Mouse (Mus musculus): ENCODE measurements around the gene Nat9.

- TF ChIP-seq CTCF (IDR thresholded peaks at IDR 0.05; ENCODE audit: extremely low read depth, insufficient read length, insufficient replicate concordance, low read depth, low read length) = no peak
- TF ChIP-seq POLR2A (IDR thresholded peaks at IDR 0.05; ENCODE audit: low read depth, low read length) = no peak
These were observed 29.5 kb downstream of the Nat9 start for GRCm38 (mm10) chr11:115157933-115158719.
